Mouse (Mus musculus) CH12.LX (cell line): ENCODE measurements around the gene Stk39. TPM values are rescaled to one million over a fixed set of nuclear protein-coding genes. Genes with fewer than 3 reads are reported as not detected.

Experiments
- DNase-seq: peaks from one replicate; pipeline ENCODE4 v3.0.0-alpha.2; 2013; ENCODE audit errors: extremely low read depth
- H3K27ac ChIP-seq: 2 replicates; pipeline ENCODE4 v1.5.1; 2012; ENCODE audit warnings: low read depth, mild to moderate bottlenecking, control low read depth, moderate library complexity; ENCODE audit not compliant: insufficient read depth
- H3K27me3 ChIP-seq: replicated peaks from 2 replicates; pipeline ENCODE3; 2012; ENCODE audit warnings: inconsistent platforms
- H3K36me3 ChIP-seq, 2 experiments: replicated peaks in 1 of 2; 2 replicates each; pipeline versions ENCODE3 to v1.6.1; 2012; ENCODE audit warnings: inconsistent platforms in 1 of 2, low read length in 1 of 2, mild to moderate bottlenecking in 1 of 2, mixed read lengths in 1 of 2, moderate library complexity in 1 of 2; ENCODE audit not compliant: control insufficient read depth in 1 of 2, insufficient read depth in 1 of 2
- H3K4me1 ChIP-seq, 2 experiments: 2 replicates each; pipeline ENCODE4 v1.6.1; 2012; ENCODE audit warnings: inconsistent platforms in 1 of 2, moderate library complexity in 1 of 2; ENCODE audit not compliant: insufficient read depth in 2 of 2, control insufficient read depth in 1 of 2
- H3K4me2 ChIP-seq: 2 replicates; pipeline ENCODE4 v1.6.1; 2012; ENCODE audit warnings: low read depth, mild to moderate bottlenecking, control low read depth; ENCODE audit not compliant: poor library complexity, insufficient read depth, severe bottlenecking
- H3K4me3 ChIP-seq, 3 experiments: fragments of 150-350 bp in 1 of 3; sonication (generic) in 1 of 3; replicated peaks in 1 of 3; 2 replicates each; pipeline versions ENCODE3 to v1.5.1; 2011 to 2012; ENCODE audit warnings: low read depth in 2 of 3, low read length in 2 of 3, mild to moderate bottlenecking in 2 of 3, moderate library complexity in 2 of 3, control low read depth in 1 of 3, improper control_type of control experiment in 1 of 3, inconsistent platforms in 1 of 3, mixed read lengths in 1 of 3; ENCODE audit not compliant: poor library complexity in 1 of 3
- H3K79me2 ChIP-seq: replicated peaks from 2 replicates; pipeline ENCODE4 v1.6.1; 2012; ENCODE audit warnings: mild to moderate bottlenecking, moderate library complexity; ENCODE audit not compliant: control insufficient read depth, poor library complexity, insufficient read depth, severe bottlenecking; ENCODE audit errors: extremely low read depth
- H3K9ac ChIP-seq: 2 replicates; pipeline ENCODE4 v1.6.1; 2012; ENCODE audit warnings: low read depth, mild to moderate bottlenecking, control low read depth, moderate library complexity; ENCODE audit not compliant: insufficient read depth
- H3K9me3 ChIP-seq: replicated peaks from 2 replicates; pipeline ENCODE3; 2012; ENCODE audit warnings: low read length, inconsistent platforms, mixed read lengths
- CHD1 ChIP-seq: IDR thresholded peaks from 2 replicates; pipeline ENCODE4 v1.6.1; 2012; ENCODE audit warnings: low read depth, low read length, improper control_type of control experiment, inconsistent platforms
- CHD2 ChIP-seq: IDR thresholded peaks from 2 replicates; pipeline ENCODE4 v1.6.1; 2011; ENCODE audit warnings: low read length, improper control_type of control experiment
- E2F4 ChIP-seq: IDR thresholded peaks from 2 replicates; pipeline ENCODE4 v1.6.1; 2011; ENCODE audit warnings: low read depth, low read length, improper control_type of control experiment; ENCODE audit not compliant: insufficient replicate concordance
- EP300 ChIP-seq: IDR thresholded peaks from 2 replicates; pipeline ENCODE4 v1.6.1; 2011; ENCODE audit warnings: low read length, improper control_type of control experiment
- GABPA ChIP-seq: IDR thresholded peaks from 2 replicates; pipeline ENCODE4 v1.6.1; 2012; ENCODE audit warnings: low read depth, low read length, improper control_type of control experiment, inconsistent platforms; ENCODE audit not compliant: insufficient replicate concordance
- IRF4 ChIP-seq: IDR thresholded peaks from 2 replicates; pipeline ENCODE4 v1.6.1; 2014; ENCODE audit warnings: low read depth, mild to moderate bottlenecking, inconsistent platforms, low read length, improper control_type of control experiment
- JUND ChIP-seq: conservative IDR thresholded peaks from 2 replicates; pipeline ENCODE4 v1.6.1; 2011; ENCODE audit warnings: low read depth, low read length, improper control_type of control experiment
- KAT2A ChIP-seq: IDR thresholded peaks from 2 replicates; pipeline ENCODE4 v1.6.1; 2012; ENCODE audit warnings: low read length, improper control_type of control experiment, inconsistent platforms; ENCODE audit not compliant: insufficient replicate concordance
- POLR2A ChIP-seq: IDR thresholded peaks from 2 replicates; pipeline ENCODE4 v1.6.1; 2011; ENCODE audit warnings: low read depth, mild to moderate bottlenecking, improper control_type of control experiment, low read length
- POLR2AphosphoS2 ChIP-seq: IDR thresholded peaks from 2 replicates; pipeline ENCODE4 v1.6.1; 2011; ENCODE audit warnings: low read depth, low read length, improper control_type of control experiment
- RAD21 ChIP-seq: IDR thresholded peaks from 2 replicates; pipeline ENCODE4 v1.6.1; 2011; ENCODE audit warnings: low read depth, mild to moderate bottlenecking, low read length, improper control_type of control experiment, moderate library complexity
- RCOR1 ChIP-seq: conservative IDR thresholded peaks from 2 replicates; pipeline ENCODE4 v1.6.1; 2012; ENCODE audit warnings: low read depth, mild to moderate bottlenecking, inconsistent platforms, low read length, improper control_type of control experiment
- SIN3A ChIP-seq: IDR thresholded peaks from 2 replicates; pipeline ENCODE4 v1.6.1; 2012; ENCODE audit warnings: low read length, improper control_type of control experiment, inconsistent platforms
- SMC3 ChIP-seq: IDR thresholded peaks from 2 replicates; pipeline ENCODE4 v1.6.1; 2011; ENCODE audit warnings: low read depth, low read length, improper control_type of control experiment
- TCF12 ChIP-seq: IDR thresholded peaks from 2 replicates; pipeline ENCODE4 v1.6.1; 2014; ENCODE audit warnings: low read depth, mild to moderate bottlenecking, inconsistent platforms, low read length, improper control_type of control experiment
- UBTF ChIP-seq: IDR thresholded peaks from 2 replicates; pipeline ENCODE4 v1.6.1; 2012; ENCODE audit warnings: low read depth, mild to moderate bottlenecking, inconsistent platforms, low read length, improper control_type of control experiment, moderate library complexity
- USF1 ChIP-seq: IDR thresholded peaks from 2 replicates; pipeline ENCODE4 v1.6.1; 2014; ENCODE audit warnings: low read depth, mild to moderate bottlenecking, inconsistent platforms, low read length, improper control_type of control experiment
- USF2 ChIP-seq: conservative IDR thresholded peaks from 2 replicates; pipeline ENCODE4 v1.6.1; 2011; ENCODE audit warnings: low read depth, low read length, improper control_type of control experiment
- ZC3H11A ChIP-seq: IDR thresholded peaks from 2 replicates; pipeline ENCODE4 v1.6.1; 2012; ENCODE audit warnings: low read depth, mild to moderate bottlenecking, inconsistent platforms, low read length, improper control_type of control experiment
- ZKSCAN1 ChIP-seq: IDR thresholded peaks from 2 replicates; pipeline ENCODE4 v1.6.1; 2012; ENCODE audit warnings: low read depth, inconsistent platforms, low read length, improper control_type of control experiment, borderline replicate concordance
- dilution Hi-C: fragments of 300-500 bp; cut with MboI; formaldehyde crosslinking; loops from 2 replicates; pipeline ENCODE4 v1.14.3; 2020; ENCODE audit warnings: low sequenced_read_pairs; ENCODE audit not compliant: extremely low pct_unique_long_range_greater_than_20kb, extremely low pct_ligation_motif_present
- in situ Hi-C: fragments of 300-500 bp; cut with MboI; formaldehyde crosslinking; loops from 3 replicates; pipeline ENCODE4 v1.14.3; 2019; ENCODE audit warnings: low sequenced_read_pairs, low pct_ligation_motif_present, low pct_unique_long_range_greater_than_20kb, mixed read lengths
- polyA plus RNA-seq: library from polyadenylated mRNA; unstranded; fragments of >175 nt; gene quantifications from 2 replicates; pipeline ENCODE4 v1.2.1, GENCODE M21; 2012; ENCODE audit warnings: low read depth; ENCODE audit not compliant: insufficient read length
- total RNA-seq, 2 experiments: library from RNA; depleted of rRNA; stranded (reverse); fragments of 300-350 nt in 1 of 2; fragments of >200 nt in 1 of 2; gene quantifications; 2 replicates each; pipeline ENCODE4 v1.2.3; 2012 to 2014

The Stk39 gene
- total and polyA plus RNA-seq, 3 experiments, result not detected

- in situ Hi-C loops (no loop called here), dilution Hi-C loops (no loop called here)
- H3K4me2 ChIP-seq, result no peak overlapping the region
- no peak overlapping the region for H3K9ac ChIP-seq
- no peaks in the 10 kb centered on the region for H3K36me3 ChIP-seq
- H3K79me2 ChIP-seq, result no peaks in the 10 kb centered on the region
- no peaks in the 10 kb centered on the region for H3K4me1 ChIP-seq
- H3K9me3 ChIP-seq, result peaks cover 67% of the 10 kb centered on the region
- no peak overlapping the region for H3K27ac ChIP-seq
- no peaks in the 10 kb centered on the region for H3K27me3 ChIP-seq
- TF ChIP-seq EP300, result no peak
- TF ChIP-seq ZKSCAN1, result no peak
- no peak for TF ChIP-seq POLR2AphosphoS2
- TF ChIP-seq RAD21, result no peak
- TF ChIP-seq USF1, result no peak
- no peak for TF ChIP-seq IRF4
- TF ChIP-seq CHD2, result no peak
- TF ChIP-seq E2F4, result no peak
- TF ChIP-seq CHD1, result no peak
- TF ChIP-seq JUND, result no peak
- TF ChIP-seq TCF12, result no peak
- no peak for TF ChIP-seq SIN3A
- TF ChIP-seq USF2, result no peak
- no peak for TF ChIP-seq GABPA
- no peak for DNase-seq
- no peak overlapping the region for H3K4me3 ChIP-seq
Measured at GRCm38 (mm10) chr2:68485141-68485540, 13.1 kb upstream of the Stk39 start.

DNA sequence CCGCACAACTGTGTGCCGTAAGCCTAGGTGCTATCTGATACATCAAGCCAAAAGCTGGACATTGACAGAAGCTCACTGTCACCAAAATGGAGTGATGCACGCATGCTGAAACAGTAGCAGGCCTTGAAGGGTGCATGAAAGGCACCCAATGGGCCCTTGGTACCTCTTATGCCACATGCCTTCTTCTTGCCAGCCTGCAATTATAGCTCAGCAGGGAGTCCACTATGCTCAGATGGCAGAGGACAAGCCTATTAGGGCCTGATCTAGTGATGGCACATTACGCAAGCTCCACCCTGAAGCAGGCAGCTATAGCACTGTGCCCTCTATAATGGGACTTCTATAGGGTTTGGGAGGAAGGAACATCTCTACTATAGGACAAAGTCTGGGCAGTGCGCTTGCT is 10.8 kb upstream of the Stk39 start:
- H3K27me3 ChIP-seq, result no peaks in the 10 kb centered on the region
- no peaks in the 10 kb centered on the region for H3K36me3 ChIP-seq
- in situ Hi-C loops, result no loop called here
- no peak overlapping the region for H3K4me2 ChIP-seq
- no peaks in the 10 kb centered on the region for H3K4me1 ChIP-seq
- H3K27ac ChIP-seq, result no peak overlapping the region
- TF ChIP-seq ZC3H11A (no peak), POLR2A (no peak), SMC3 (no peak), UBTF (no peak), RCOR1 (no peak), KAT2A (no peak)
- no peaks in the 10 kb centered on the region for H3K79me2 ChIP-seq
- no peak overlapping the region for H3K9ac ChIP-seq
- H3K9me3 ChIP-seq, result peaks cover 63% of the 10 kb centered on the region
- dilution Hi-C loops, result no loop called here
- DNase-seq, result no peak
- no peak overlapping the region for H3K4me3 ChIP-seq
